Mouse (Mus musculus) forebrain, embryonic 13.5 days (tissue): ENCODE measurements around the gene Epha8. TPM values are rescaled to one million over a fixed set of nuclear protein-coding genes. Genes with fewer than 3 reads are reported as not detected.

ENCODE experiments used
- polyA plus RNA-seq: library from polyadenylated mRNA; unstranded; fragments of >200 nt; fragmentation: Nextera tagmentation; extraction: Ambion mirVana; gene quantifications from 2 replicates; pipeline ENCODE4 v1.2.1, GENCODE M21; 2015

Epha8 gene
- polyA plus RNA-seq, 1 experiment from 2014 or later = 1.1 TPM

Other genes starting within 250 kb of the Epha8 start
- 10.7 and 12.7 TPM in 2 replicates for gene Ephb2, start 120.8 kb downstream of the Epha8 start, polyA plus RNA-seq
- gene C1qb, start 70.6 kb downstream of the Epha8 start, polyA plus RNA-seq = 19.1 and 20.4 TPM in 2 replicates
- gene C1qc, start 63.8 kb downstream of the Epha8 start, polyA plus RNA-seq = 8.0 and 8.3 TPM in 2 replicates
- gene C1qa, start 58.0 kb downstream of the Epha8 start, polyA plus RNA-seq = 10.6 and 12.0 TPM in 2 replicates
- 4.8 and 5.0 TPM in 2 replicates for gene Zbtb40, start 92.0 kb upstream of the Epha8 start, polyA plus RNA-seq